Mouse (Mus musculus): ENCODE measurements at regions not wholly inside any gene's neighbourhood (a gene's known extent, or its start where the extent isn't known, plus 50 kb on each side); places are given as distances from the start of the nearest gene placed in this dataset.

DNA sequence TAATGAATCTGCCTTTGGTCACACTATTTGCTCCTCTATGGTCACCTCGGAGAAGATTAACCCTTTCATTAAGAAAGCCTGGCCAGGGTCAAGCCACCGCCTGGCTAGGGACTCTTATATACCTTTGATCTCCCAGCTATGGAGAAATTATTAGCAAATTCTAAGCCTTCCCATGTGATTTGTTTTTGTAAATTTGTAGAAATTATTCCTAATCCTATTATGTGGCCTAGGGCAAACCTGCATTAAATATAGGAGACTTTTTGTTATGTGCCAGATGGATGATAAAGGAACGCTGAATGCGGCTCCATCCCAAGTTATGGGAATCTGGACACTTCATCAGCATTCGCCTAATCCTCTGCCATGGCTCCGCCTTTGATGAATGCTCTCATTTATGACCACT, 70.4 kb upstream of the Tmco5 start:
- no peak for DNase-seq (ENCODE audit: low spot score in 2 of 2)

DNA sequence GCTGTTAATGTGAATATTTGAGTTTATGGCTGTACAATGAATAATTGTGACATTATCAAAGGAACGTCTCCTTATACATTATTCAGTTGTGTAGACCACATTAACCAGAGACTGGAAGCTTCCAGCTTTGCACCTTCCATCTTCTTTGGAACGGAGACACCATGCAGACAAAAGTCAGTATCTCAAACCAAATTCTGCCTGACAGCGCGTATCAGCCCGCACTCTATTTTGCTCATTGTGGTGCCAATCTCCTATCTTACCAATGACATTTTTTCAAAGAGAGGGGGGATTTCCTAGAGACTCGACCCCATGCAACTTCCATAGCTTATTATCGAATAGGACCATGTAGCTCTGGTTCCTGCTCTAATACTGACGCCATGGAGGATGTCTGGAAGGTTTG, 69.9 kb upstream of the Tmco5 start:
- no peak for DNase-seq (ENCODE audit: low spot score in 2 of 2)

DNA sequence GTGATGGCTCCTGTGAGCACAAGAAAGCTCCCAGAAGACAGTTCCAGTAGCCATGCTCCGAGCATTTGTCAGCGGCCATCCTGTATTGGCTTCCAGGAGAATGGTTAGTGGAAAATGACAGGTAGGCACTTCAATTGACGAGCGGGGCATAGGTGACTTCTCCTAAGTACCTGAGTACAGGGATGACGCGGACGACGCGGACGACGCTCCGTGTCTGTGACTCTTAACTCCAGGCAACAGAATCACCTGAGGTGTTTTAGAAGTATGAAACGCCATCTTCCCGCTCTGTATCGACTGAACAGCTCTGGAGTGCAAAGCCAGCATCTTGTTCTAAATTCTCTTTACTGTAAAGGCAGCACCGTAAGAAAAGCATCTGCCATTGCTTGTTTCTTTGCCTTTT, 68.4 kb upstream of the Tmco5 start:
- DNase-seq (ENCODE audit: low spot score in 2 of 2) = no peak

DNA sequence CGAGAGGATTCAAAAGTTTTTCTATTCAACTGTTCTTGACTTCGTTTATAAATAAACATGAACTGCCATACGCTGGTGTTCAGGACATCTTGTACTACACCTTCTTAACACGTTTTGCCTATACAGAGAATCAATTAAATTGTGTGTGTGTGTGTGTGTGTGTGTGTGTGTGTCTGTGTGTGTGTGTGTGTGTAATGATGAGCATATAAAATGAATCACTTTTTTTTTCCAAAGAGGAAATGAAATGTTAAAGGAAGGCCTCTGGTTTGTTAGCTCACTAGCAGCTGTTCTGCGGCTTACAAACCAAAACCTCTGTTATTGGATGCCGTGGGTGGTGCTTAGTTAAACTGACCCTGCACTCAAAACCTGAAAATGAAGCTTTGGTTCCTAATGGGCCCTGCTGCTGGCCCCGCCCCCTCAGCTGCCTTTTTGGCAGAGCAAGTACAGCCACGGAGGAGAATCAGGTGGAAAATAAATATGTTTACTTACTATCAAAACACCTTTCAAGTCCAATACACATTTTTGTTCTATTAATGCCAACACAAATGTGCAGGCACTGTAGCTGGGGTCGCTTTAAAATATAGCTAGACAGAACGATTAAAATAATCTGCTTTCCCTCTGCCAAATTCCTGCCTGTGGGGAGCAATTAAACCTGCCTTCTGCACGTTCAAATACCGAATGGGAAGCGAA, 65.5 kb upstream of the Tmco5 start:
- no peak for DNase-seq (ENCODE audit: low spot score in 2 of 2)

DNA sequence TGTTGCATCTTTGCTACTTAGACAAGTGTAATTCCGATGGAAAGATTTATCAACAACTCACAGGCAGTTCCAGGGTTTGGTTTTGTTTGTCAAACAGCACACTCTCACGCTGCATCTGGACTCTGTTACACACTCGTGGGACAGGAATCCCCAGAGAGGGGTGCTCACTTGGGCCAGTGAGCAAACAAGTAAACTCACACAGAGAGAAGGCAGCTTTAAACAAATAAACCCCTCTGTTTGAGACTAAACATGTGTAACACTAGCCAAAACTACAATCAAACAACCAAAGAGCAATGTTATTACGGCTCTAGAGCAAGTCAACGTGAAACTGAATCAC, 65.0 kb upstream of the Tmco5 start:
- DNase-seq (ENCODE audit: low spot score in 2 of 2) = no peak

DNA sequence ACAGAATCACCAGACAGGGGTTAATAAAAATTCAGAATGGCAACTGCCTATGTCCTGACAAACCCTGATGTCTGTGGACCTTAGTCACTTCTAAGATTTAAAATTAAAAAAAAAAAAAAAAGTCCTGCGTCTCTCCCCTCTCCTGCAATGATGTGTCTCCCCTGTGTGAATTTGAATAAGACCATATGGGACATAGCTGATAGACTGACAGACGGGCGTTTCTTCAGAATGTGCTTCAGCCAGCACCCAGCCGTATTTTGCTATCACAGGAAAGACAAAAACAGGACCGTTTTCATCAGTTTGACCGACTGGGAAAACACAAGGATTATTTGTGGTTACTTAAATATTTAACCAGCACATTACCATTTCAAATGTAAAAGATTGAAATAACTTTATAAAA, 61.4 kb upstream of the Tmco5 start:
- no peak for DNase-seq (ENCODE audit: low spot score in 2 of 2)

DNA sequence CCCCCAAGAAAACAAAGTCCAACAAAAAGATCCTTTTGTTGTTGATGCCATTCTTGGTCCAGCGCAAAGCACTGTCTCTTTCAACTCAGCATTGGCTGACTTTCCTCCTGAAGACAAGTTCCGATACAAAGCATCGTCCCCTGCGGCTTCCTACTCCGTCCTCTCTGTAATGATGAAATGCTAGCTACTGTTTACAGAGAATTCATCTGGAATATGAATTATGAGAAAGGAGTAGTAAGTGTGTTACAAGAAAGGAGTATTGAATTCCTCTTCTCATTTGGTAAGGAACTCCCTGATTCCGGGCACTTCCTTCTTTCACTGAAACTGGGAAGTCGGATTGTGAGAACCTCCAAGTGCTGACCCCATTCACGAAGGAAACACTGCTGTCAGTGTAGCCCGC, 60.9 kb upstream of the Tmco5 start:
- DNase-seq (ENCODE audit: low spot score in 2 of 2) = no peak

DNA sequence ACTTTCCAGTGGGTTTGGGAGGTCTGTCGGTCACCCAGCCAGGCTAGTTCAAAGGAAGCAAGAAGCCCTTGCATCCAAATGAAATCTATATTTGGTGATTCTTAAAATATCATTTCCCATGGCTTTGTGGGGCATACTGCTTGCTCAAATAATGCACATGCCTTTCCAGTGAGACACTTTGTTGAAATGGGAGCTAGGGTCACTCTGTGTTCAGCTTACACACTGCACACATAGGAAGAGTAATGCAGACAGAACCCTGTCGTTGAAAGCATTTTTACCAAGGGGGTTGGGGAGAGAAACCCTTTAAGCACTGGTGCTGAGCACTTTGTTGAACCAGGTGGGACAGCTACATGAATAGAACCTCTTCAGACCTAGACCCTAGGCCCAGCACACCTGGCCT, 59.9 kb upstream of the Tmco5 start:
- no peak for DNase-seq (ENCODE audit: low spot score in 2 of 2)

DNA sequence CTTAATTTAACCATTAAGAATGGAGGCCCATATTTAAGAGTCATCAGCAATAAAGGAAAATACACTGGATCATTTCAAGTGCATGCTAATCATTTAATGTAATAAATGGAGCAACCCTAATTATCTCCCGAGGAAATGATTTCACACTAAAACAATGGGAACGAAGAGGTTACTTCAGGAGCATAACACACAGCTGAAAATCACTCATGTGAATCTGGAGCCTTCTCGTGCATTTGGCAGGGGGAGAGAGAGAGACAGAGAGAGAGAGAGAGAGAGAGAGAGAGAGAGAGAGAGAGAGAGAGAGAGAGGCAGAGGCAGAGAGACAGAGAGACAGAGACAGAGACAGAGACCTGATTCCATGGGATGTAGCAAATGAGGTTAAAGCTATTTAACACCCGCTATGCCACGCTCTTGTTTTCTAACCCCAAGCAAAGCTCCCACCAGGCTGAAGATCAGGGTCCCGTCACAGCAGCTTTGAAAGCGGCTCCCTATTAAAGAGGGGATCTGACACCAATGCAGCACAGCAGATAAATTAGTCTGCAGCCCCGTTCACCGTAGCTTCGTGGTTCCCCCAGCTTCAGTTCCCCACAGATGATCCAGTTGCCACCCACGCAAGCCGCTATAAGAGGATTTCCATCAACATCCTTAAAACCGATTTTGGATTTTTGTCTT, 59.3 kb upstream of the Tmco5 start:
- no peak for DNase-seq (ENCODE audit: low spot score in 2 of 2)

DNA sequence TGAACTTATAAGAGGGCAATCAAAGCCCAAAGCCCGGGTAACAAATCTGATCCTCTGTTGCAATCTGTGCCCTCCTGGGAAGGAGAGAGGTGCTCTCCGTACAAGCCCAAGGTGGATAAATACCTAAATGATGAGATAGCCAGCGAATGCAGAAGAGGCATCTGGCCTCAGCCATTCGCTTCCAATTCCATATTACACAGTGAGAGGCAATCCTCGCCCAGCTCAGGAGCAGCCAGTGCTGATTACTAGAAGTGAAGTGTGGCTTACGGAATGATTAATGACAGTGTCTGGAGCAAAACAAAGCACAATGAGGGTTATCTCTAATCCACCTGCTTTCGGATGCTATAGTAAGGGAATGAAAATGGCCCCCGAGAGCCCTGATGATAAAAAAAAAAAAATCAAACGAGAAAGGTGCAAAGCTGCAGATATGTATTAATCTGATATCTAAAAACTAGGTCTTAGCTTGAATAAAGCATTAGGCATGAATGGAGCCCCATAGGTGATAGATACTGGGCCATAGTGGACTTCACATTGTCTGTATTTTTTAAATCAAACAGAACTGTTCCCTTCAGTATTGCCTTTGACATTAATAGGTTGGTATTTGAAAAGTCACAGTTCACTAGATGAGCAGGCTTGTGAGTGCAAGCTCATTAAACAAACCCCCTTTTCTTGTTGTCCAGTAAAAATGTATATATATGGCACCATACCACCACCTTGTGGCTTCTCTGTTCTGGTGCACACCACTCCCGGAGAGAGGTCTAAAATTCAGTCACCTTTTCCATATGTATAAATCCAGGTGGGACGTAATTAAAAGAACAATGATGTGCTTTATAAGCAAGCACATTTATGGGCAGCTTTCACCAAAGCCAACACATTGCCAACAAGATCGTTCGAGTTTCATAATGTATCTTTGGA, 57.4 kb upstream of the Tmco5 start:
- peak; percentile 7 to 22 for DNase-seq (ENCODE audit: low spot score in 2 of 2)

Data from left cerebral cortex, adult 18-20 months (tissue).